ENCODE assay signal across 8 mouse cellular contexts in genomic region chr16:57166611-57167513, GRCm38 (mm10). TPM values are rescaled to one million over a fixed set of nuclear protein-coding genes. Genes with fewer than 3 reads are reported as not detected.
DNase-seq lines count a peak whose midpoint lies in the region; ATAC-seq and TF ChIP-seq lines count a peak whose summit lies in the region.

Nit2 (minus strand) TSS chr16:57167341.

- no peaks in the 10 kb centered on the region for H3K9me3 ChIP-seq in heart, embryonic 11.5 days (replicated peaks; ENCODE audit: control insufficient read depth, low read length)
- no peaks in the 10 kb centered on the region for H3K9me3 ChIP-seq in kidney, embryonic 16.5 days (ENCODE audit: low read length)

- TF ChIP-seq CTCF in liver, adult 2 months (IDR thresholded peaks at IDR 0.05; ENCODE audit: low read depth, low read length) = peak; percentile 90

- H3K4me2 ChIP-seq in heart, embryonic 11.5 days = peak within 1 kb of the TSS; percentile 85
- H3K4me2 ChIP-seq in kidney, embryonic 16.5 days (replicated peaks; ENCODE audit: low read depth, low read length) = peak within 1 kb of the TSS; percentile 63
- H3K4me2 ChIP-seq in myocyte (ENCODE audit: low read depth) = peak within 1 kb of the TSS; percentile 90

- peak within 1 kb of the TSS; percentile 92 for H3K27ac ChIP-seq in heart, embryonic 11.5 days (ENCODE audit: low read depth, low read length)
- H3K27ac ChIP-seq in kidney, embryonic 16.5 days (ENCODE audit: low read length) = peak within 1 kb of the TSS; percentile 93
- peak within 1 kb of the TSS; percentile 97 for H3K27ac ChIP-seq in liver, adult 2 months (replicated peaks; ENCODE audit: insufficient read depth, low read depth, low read length)

- peaks cover 2% of the 10 kb centered on the region; the same call in 1 of the 2 replicates for H3K36me3 ChIP-seq in heart, embryonic 11.5 days (ENCODE audit: control insufficient read depth, insufficient read depth, low read length)
- peaks cover 13% of the 10 kb centered on the region; the same call in 1 of the 2 replicates for H3K36me3 ChIP-seq in kidney, embryonic 16.5 days (ENCODE audit: insufficient read depth, low read length)
- peaks cover 18% of the 10 kb centered on the region for H3K36me3 ChIP-seq in liver, adult 2 months (ENCODE audit: control insufficient read depth, insufficient read depth, low read length)
- peaks cover 30% of the 10 kb centered on the region for H3K36me3 ChIP-seq in myocyte (ENCODE audit: control insufficient read depth, insufficient read depth)
- peaks cover 1% of the 10 kb centered on the region; the same call in 1 of the 2 replicates for H3K36me3 ChIP-seq in splenic B cell, adult 2 months (ENCODE audit: control insufficient read depth, insufficient read depth, low read length, poor library complexity, severe bottlenecking)

- H3K4me3 ChIP-seq in heart, embryonic 11.5 days (ENCODE audit: low read depth, low read length) = peak within 1 kb of the TSS; percentile 79
- H3K4me3 ChIP-seq in kidney, embryonic 16.5 days (ENCODE audit: low read length) = peak within 1 kb of the TSS; percentile 84
- H3K4me3 ChIP-seq in liver, adult 2 months (ENCODE audit: insufficient read depth, low read depth, low read length) = peak within 1 kb of the TSS; percentile 87
- H3K4me3 ChIP-seq in myocyte = peak within 1 kb of the TSS; percentile 42

- WGBS in heart, embryonic 11.5 days (ENCODE audit: insufficient replicate concordance) = under 1% methylated on average over 58 of the region's 58 CpGs
- under 1% methylated on average over 58 of the region's 58 CpGs for WGBS in kidney, embryonic 16.5 days
- under 1% methylated on average over 58 of the region's 58 CpGs for WGBS in liver, adult 2 months

- DNase-seq in B cell, adult 2 months = peak; percentile 98
- peak; percentile 93 for DNase-seq in brain, adult 2 months (ENCODE audit: low read depth, low spot score)
- DNase-seq in liver, adult 2 months (ENCODE audit: extremely low read depth, low read depth, low spot score) = peak; percentile 78
- peak; percentile 93 for DNase-seq in splenic B cell, adult 2 months (ENCODE audit: low read depth, low spot score)

- no peaks in the 10 kb centered on the region for H3K27me3 ChIP-seq in heart, embryonic 11.5 days (ENCODE audit: control insufficient read depth, insufficient read depth, low read length)
- H3K27me3 ChIP-seq in kidney, embryonic 16.5 days (ENCODE audit: insufficient read depth, low read length) = no peaks in the 10 kb centered on the region
- no peaks in the 10 kb centered on the region for H3K27me3 ChIP-seq in liver, adult 2 months (ENCODE audit: control insufficient read depth, insufficient read depth, low read length)
- H3K27me3 ChIP-seq in myocyte (ENCODE audit: control insufficient read depth, insufficient read depth, insufficient read length) = no peaks in the 10 kb centered on the region
- H3K27me3 ChIP-seq in splenic B cell, adult 2 months (ENCODE audit: control insufficient read depth, insufficient read depth, low read length, poor library complexity, severe bottlenecking) = no peaks in the 10 kb centered on the region

- ATAC-seq in erythroblast, adult 5-6 weeks (replicated peaks; ENCODE audit: low FRiP score, poor library complexity, severe bottlenecking) = peak; percentile 98
- peak; percentile 97 for ATAC-seq in heart, embryonic 11.5 days (replicated peaks; ENCODE audit: insufficient number of reproducible peaks, low FRiP score, low TSS enrichment)
- ATAC-seq in kidney, embryonic 16.5 days (ENCODE audit: low FRiP score, low TSS enrichment) = peak; percentile 98

- H3ac ChIP-seq in myocyte (ENCODE audit: control insufficient read depth, insufficient read length) = peak within 1 kb of the TSS; percentile 72

- H3K4me1 ChIP-seq in heart, embryonic 11.5 days (ENCODE audit: control insufficient read depth, insufficient read depth, low read length) = no peaks in the 10 kb centered on the region
- H3K4me1 ChIP-seq in kidney, embryonic 16.5 days (ENCODE audit: insufficient read depth, low read length) = peaks cover 13% of the 10 kb centered on the region
- H3K4me1 ChIP-seq in liver, adult 2 months (ENCODE audit: control insufficient read depth, insufficient read depth, low read length) = peaks cover 26% of the 10 kb centered on the region

- H3K79me2 ChIP-seq in liver, adult 2 months (ENCODE audit: control insufficient read depth, insufficient read depth, low read length) = peaks cover 18% of the 10 kb centered on the region
- no peaks in the 10 kb centered on the region for H3K79me2 ChIP-seq in myocyte (ENCODE audit: control insufficient read depth, insufficient read depth)

- peak; percentile 91 for TF ChIP-seq POLR2A in liver, adult 2 months (IDR thresholded peaks at IDR 0.05; ENCODE audit: extremely low read depth, insufficient read depth, low read length)
- peak; percentile 85 for TF ChIP-seq POLR2A in myocyte (IDR thresholded peaks at IDR 0.05; ENCODE audit: insufficient read length, low read depth)

- peak within 1 kb of the TSS; percentile 90 for H3K9ac ChIP-seq in heart, embryonic 11.5 days (ENCODE audit: low read depth, low read length)
- peak within 1 kb of the TSS; percentile 87 for H3K9ac ChIP-seq in kidney, embryonic 16.5 days (replicated peaks; ENCODE audit: low read length)
- H3K9ac ChIP-seq in liver, adult 2 months (ENCODE audit: low read depth, low read length) = peak within 1 kb of the TSS; percentile 95

TF ChIP-seq in myocyte, 11 proteins besides CTCF, POLR2A, EP300 and RAD21:
- TF ChIP-seq MYOG (IDR thresholded peaks at IDR 0.05; ENCODE audit: control insufficient read depth in 1 of 3, insufficient read depth in 1 of 3, insufficient read length in 2 of 3, low read depth in 2 of 3) (peak in 1 of 3 experiments; percentile 2), MAX (IDR thresholded peaks at IDR 0.05; ENCODE audit: low read depth) (no peak), REST (IDR thresholded peaks at IDR 0.05; ENCODE audit: insufficient read depth, insufficient read length) (no peak), E2F4 (IDR thresholded peaks at IDR 0.05; ENCODE audit: insufficient read depth) (no peak), POLR2AphosphoS2 (IDR thresholded peaks at IDR 0.05; ENCODE audit: insufficient read length, low read depth) (peak; percentile 93)

RNA-seq across cellular contexts. Expression of gene Nit2, which starts in this region (rescaled TPM):
- total RNA-seq in erythroblast, adult 5-6 weeks (2015; ENCODE audit: low replicate concordance) = 0.77 and 9.0 TPM in 2 replicates
- 3.2 and 11.7 TPM in 2 replicates for total RNA-seq in erythroblast, adult 5-6 weeks (2017; ENCODE audit: low replicate concordance)
- polyA plus RNA-seq in heart, embryonic 11.5 days (2014; fragmentation: Nextera tagmentation; extraction: Ambion mirVana) = 43.0 and 46.3 TPM in 2 replicates
- polyA plus RNA-seq in kidney, embryonic 16.5 days (2015; fragmentation: Nextera tagmentation; extraction: Ambion mirVana) = 110 and 115 TPM in 2 replicates
- 260 and 288 TPM in 2 replicates for total RNA-seq in liver, adult 2 months (2014; rRNA removed)
- 172 and 195 TPM in 2 replicates for polyA plus RNA-seq in liver, adult 2 months (2012; rRNA removed)
- polyA plus RNA-seq in myocyte (2012; fragmentation: generic; extraction: Trizol) = 22.4 TPM

Comparison
In these comparisons a context has a peak if more than half of its experiments do, and no peak if none do; other contexts are left out.
1. Peak in every context shown above with its lines: DNase-seq, ATAC-seq, H3K4me3 ChIP-seq and H3K27ac ChIP-seq.
2. RNA of gene Nit2 (total RNA-seq): 260 to 288 TPM in liver, adult 2 months; 0.77 to 11.7 TPM in erythroblast, adult 5-6 weeks; every median in the first group is over 10 times any median in the second.